Mouse (Mus musculus) megakaryocyte, embryonic 14.5 days (primary cell): ENCODE measurements around the gene Atp8b2. TPM values are rescaled to one million over a fixed set of nuclear protein-coding genes. Genes with fewer than 3 reads are reported as not detected.

Experiments
- H3K27me3 ChIP-seq: replicated peaks from 2 replicates; pipeline ENCODE3; 2012; ENCODE audit warnings: inconsistent platforms
- H3K36me3 ChIP-seq: replicated peaks from 2 replicates; pipeline ENCODE3; 2012; ENCODE audit warnings: low read length, inconsistent platforms, mixed read lengths
- H3K4me1 ChIP-seq: 2 replicates; pipeline ENCODE4 v1.6.1; 2012; ENCODE audit warnings: inconsistent platforms
- H3K4me3 ChIP-seq: replicated peaks from 2 replicates; pipeline ENCODE3; 2012; ENCODE audit warnings: moderate library complexity, mild to moderate bottlenecking, inconsistent platforms
- H3K9me3 ChIP-seq: 2 replicates; pipeline ENCODE4 v1.6.1; 2012; ENCODE audit warnings: inconsistent platforms
- FLI1 ChIP-seq: IDR thresholded peaks from 2 replicates; pipeline ENCODE4 v1.6.1; 2012; ENCODE audit warnings: low read length, inconsistent platforms, mixed read lengths
- GATA1 ChIP-seq: IDR thresholded peaks from 3 replicates; pipeline ENCODE4 v1.6.1; 2012; ENCODE audit warnings: mixed read lengths, low read length, inconsistent platforms, borderline replicate concordance
- polyA plus RNA-seq: library from polyadenylated mRNA; stranded (reverse); fragments of >175 nt; gene quantifications from 2 replicates; pipeline ENCODE4 v1.2.3, GENCODE M21; 2012; ENCODE audit warnings: low replicate concordance; ENCODE audit not compliant: insufficient read depth

Gene Atp8b2
- polyA plus RNA-seq, 1 experiment: 6.1 TPM

- H3K4me3 ChIP-seq: peak overlapping the region; percentile 83
- no peaks in the 10 kb centered on the region for H3K9me3 ChIP-seq
- peaks cover 24% of the 10 kb centered on the region for H3K27me3 ChIP-seq
- TF ChIP-seq FLI1: no peak
- no peak for TF ChIP-seq GATA1
- peaks cover 11% of the 10 kb centered on the region for H3K36me3 ChIP-seq
- H3K4me1 ChIP-seq: peaks cover 90% of the 10 kb centered on the region
Measured at GRCm38 (mm10) chr3:89911207-89911606, 52.1 kb downstream of the Atp8b2 start.

DNA sequence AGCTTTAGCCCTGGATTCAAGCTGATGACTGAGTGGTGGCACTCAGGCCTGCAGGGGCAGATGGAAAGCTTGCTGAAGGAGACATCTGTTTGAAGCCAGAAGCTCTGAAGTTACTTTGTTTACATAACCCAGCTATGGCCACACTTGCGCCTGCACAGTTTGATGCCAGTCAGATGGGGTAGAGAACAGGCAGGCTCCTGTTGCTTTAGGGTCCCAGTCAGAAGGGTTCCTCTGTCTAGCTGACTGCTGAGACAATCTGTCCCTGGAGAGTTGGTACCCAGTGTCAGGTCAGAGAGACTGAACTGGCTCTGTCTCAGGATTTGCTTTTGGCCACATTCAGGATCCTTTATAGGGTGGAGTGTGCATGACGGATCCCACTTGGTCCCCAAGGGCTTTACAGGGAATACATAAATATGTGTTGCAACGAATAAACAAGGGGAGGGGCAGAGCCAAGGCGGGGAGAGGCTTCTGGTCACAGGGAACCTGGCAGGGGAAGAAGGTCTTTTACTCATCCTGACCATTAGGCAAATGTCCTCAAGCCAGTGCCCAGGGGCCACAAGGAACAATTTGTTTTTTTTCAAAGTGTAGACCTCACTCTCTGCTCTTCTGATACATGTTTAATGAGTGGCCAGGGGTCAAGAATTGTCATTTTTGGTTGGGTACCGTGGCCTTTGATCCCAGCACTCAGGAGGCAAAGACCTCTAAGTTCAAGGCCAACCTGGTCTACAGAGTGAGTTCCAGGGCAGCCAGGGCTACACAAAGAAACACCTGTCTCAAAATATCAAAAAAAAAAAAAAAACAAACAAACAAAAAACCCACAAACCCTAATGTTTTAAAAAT is 53.4 kb downstream of the Atp8b2 start:
- Histone ChIP-seq H3K4me1 (peaks cover 89% of the 10 kb centered on the region), H3K27me3 (peaks cover 26% of the 10 kb centered on the region), H3K4me3 (no peak overlapping the region), H3K9me3 (no peaks in the 10 kb centered on the region), H3K36me3 (peaks cover 11% of the 10 kb centered on the region)
- no peak for TF ChIP-seq GATA1
- no peak for TF ChIP-seq FLI1

DNA sequence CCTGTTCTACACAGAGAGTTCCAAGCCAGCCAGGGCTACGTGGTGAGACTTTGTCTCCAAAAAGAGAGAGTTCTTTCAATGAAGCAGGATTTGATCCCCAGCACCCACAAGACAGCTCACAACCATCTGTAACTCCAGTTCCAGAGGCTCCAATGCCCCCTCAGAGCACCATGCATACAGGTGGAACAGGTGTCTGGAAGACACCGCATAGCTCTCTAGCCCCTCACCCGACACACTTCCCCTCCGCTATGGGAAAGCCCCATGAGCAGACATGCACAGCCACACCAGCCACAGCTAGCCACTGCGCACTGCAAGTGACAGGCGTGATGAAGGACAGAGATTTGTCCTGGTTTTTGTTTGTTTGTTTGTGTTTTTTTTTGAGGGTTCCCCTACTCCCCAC is 54.5 kb downstream of the Atp8b2 start:
- no peak for TF ChIP-seq GATA1
- Histone ChIP-seq H3K4me1 (peaks cover 83% of the 10 kb centered on the region), H3K27me3 (peaks cover 28% of the 10 kb centered on the region), H3K36me3 (peaks cover 11% of the 10 kb centered on the region), H3K4me3 (no peak overlapping the region), H3K9me3 (no peaks in the 10 kb centered on the region)

GRCm38 (mm10) chr3:89907846-89908245 is 55.5 kb downstream of the Atp8b2 start:
- H3K4me1 ChIP-seq: peaks cover 83% of the 10 kb centered on the region
- H3K27me3 ChIP-seq: peaks cover 37% of the 10 kb centered on the region
- H3K4me3 ChIP-seq: no peak overlapping the region
- H3K36me3 ChIP-seq: peaks cover 11% of the 10 kb centered on the region
- TF ChIP-seq FLI1 (no peak), GATA1 (no peak)
- no peaks in the 10 kb centered on the region for H3K9me3 ChIP-seq

GRCm38 (mm10) chr3:89899511-89899908 is 63.8 kb downstream of the Atp8b2 start:
- H3K36me3 ChIP-seq: peaks cover 22% of the 10 kb centered on the region
- H3K4me1 ChIP-seq: peaks cover 74% of the 10 kb centered on the region
- H3K27me3 ChIP-seq: peaks cover 81% of the 10 kb centered on the region
- H3K4me3 ChIP-seq: no peak overlapping the region
- H3K9me3 ChIP-seq: peaks cover 12% of the 10 kb centered on the region
- no peak for TF ChIP-seq GATA1

GRCm38 (mm10) chr3:89898870-89899510 is 64.3 kb downstream of the Atp8b2 start:
- H3K4me3 ChIP-seq: no peak overlapping the region

GRCm38 (mm10) chr3:89898011-89898410 is 65.3 kb downstream of the Atp8b2 start:
- no peak for TF ChIP-seq FLI1
- no peak for TF ChIP-seq GATA1
- Histone ChIP-seq H3K9me3 (peaks cover 23% of the 10 kb centered on the region), H3K4me1 (peaks cover 64% of the 10 kb centered on the region), H3K4me3 (no peak overlapping the region), H3K36me3 (peaks cover 26% of the 10 kb centered on the region), H3K27me3 (peaks cover 79% of the 10 kb centered on the region)

More at GRCm38 (mm10) chr3:89898870-89899510, 64.3 kb downstream of the Atp8b2 start:
- peaks cover 17% of the 10 kb centered on the region for H3K9me3 ChIP-seq
- H3K36me3 ChIP-seq: peaks cover 23% of the 10 kb centered on the region
- H3K4me1 ChIP-seq: peaks cover 71% of the 10 kb centered on the region
- TF ChIP-seq GATA1 (no peak), FLI1 (no peak)
- peaks cover 83% of the 10 kb centered on the region for H3K27me3 ChIP-seq

DNA sequence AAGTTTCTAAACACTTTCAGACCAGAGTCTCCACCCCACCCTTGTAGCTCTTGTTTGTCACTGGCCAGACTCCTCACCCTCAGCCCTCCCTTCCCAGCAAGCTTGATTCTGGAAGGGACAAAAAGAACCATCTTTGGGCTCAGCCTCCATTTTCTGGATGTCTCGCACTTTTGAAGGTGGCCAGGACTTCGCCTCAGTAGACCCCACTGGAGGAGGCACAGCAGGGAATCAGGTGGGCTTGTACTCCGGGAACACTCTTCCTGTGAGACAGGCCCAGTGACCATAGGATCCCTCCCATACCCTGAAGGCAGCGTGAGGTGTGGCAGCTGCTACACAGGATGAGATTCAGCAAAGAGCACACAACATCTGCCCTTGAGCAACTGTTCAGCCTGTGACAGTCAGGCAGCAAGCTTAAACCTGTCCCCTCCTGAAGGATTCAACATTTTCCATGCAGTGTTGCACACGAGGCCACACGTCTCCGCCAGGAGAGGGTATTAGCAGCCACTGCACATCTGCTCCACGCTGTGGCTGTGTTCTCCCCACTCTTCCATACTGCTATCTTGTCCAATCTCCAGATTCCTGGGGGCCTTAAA is 66.0 kb downstream of the Atp8b2 start:
- Histone ChIP-seq H3K4me3 (no peak overlapping the region), H3K36me3 (peaks cover 30% of the 10 kb centered on the region), H3K27me3 (peaks cover 82% of the 10 kb centered on the region), H3K4me1 (peaks cover 67% of the 10 kb centered on the region), H3K9me3 (peaks cover 30% of the 10 kb centered on the region)
- TF ChIP-seq FLI1: no peak
- no peak for TF ChIP-seq GATA1

DNA sequence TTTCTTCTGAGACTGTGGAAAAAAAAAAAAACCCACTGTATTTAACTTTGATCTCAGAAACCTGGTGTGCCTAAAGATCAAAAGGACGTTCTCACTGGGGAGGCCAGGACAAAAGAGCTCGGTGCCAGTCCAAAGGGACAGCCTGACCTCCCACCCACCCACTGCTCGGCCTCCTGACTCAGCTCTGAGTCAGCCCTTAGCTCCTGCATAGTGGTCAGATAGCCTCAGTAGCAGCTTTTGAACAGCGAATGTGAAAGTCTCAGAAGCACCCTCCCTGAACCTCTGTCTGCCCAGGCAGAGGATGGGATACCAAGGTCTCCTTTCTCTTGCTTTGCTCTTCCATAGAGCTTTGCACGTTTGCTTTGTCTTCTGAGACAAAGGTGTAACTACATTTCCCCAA is 66.7 kb downstream of the Atp8b2 start:
- Histone ChIP-seq H3K9me3 (peaks cover 31% of the 10 kb centered on the region), H3K36me3 (peaks cover 30% of the 10 kb centered on the region), H3K4me1 (peaks cover 63% of the 10 kb centered on the region), H3K27me3 (peaks cover 79% of the 10 kb centered on the region), H3K4me3 (no peak overlapping the region)
- TF ChIP-seq FLI1: no peak
- TF ChIP-seq GATA1: no peak

DNA sequence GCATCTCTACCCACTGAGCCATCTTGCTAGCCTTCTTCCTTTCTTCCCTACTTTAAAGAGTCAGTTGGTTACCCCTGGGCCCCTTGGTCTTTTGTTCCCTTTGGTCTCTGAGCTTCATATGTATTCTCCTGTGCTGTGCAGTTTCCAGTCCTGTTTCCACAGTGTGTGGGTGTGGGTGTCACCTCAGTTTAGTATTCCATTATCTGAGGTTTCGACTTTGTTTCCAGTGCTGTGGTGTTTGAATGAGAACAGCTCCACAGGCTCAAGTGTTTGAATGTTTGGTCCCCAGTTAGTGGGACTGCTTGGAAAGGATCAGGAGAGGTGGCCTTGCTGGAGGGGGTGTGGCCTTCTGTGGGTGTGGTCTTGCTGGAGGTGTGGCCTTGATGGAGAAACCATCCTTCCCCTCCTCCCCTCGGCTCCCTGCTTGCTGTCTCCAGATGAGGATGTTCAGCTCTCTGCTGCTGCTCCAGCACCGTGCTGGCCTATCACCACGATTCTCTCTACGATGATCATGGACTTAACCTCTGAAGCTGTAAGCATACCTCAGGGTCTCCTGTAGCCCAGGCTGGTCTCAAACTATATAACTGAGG is 70.7 kb downstream of the Atp8b2 start:
- Histone ChIP-seq H3K9me3 (peaks cover 31% of the 10 kb centered on the region), H3K27me3 (peaks cover 79% of the 10 kb centered on the region), H3K4me1 (peaks cover 63% of the 10 kb centered on the region), H3K4me3 (peak overlapping the region; percentile 3), H3K36me3 (peaks cover 40% of the 10 kb centered on the region)
- no peak for TF ChIP-seq FLI1
- no peak for TF ChIP-seq GATA1
